Mouse (Mus musculus): ENCODE measurements around the gene Ift122.

DNA sequence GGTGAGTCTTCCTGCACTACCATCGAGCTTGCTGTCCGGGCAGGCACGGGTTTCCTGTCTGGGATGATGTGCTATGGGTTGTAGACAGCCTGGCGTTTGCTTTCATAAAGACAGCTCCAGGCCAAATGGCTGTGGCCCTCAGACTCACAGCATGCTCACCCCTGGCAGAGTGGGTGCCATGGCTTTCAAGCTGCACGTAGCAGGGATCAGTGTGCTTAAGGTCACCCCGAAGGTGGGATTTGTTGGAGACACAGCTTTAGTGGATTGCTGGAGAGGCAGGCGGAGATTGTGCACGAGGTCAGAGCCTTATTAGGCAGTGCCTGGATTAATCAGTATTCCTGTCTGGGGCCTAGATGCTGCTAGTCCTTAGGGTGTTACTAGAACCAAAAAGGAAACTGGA is 37.3 kb downstream of the Ift122 start:
- TF ChIP-seq POLR2A (IDR thresholded peaks at IDR 0.05; ENCODE audit: low read depth, low read length) (no peak), CTCF (IDR thresholded peaks at IDR 0.05; ENCODE audit: extremely low read depth, insufficient read depth, insufficient read length, insufficient replicate concordance) (no peak)
